Mouse (Mus musculus) embryonic facial prominence, embryonic 13.5 days (tissue): ENCODE results near the gene Mtch1. TPM values are rescaled to one million over a fixed set of nuclear protein-coding genes. Genes with fewer than 3 reads are reported as not detected.

Source experiments
- ATAC-seq: fragments of 200-750 bp; cut with Nextera tagmentation; 2 replicates; pipeline ENCODE4 v1.8.0; 2017; ENCODE audit warnings: low read depth; ENCODE audit not compliant: insufficient number of reproducible peaks, insufficient read depth, low FRiP score, low TSS enrichment
- H3K27ac ChIP-seq: fragments of 300-500 bp; sonication (generic); 2 replicates; pipeline ENCODE4 v1.5.1; 2015; ENCODE audit warnings: moderate library complexity, mild to moderate bottlenecking, inconsistent platforms
- H3K27me3 ChIP-seq: fragments of 300-500 bp; sonication (generic); 2 replicates; pipeline ENCODE4 v1.6.1; 2015; ENCODE audit warnings: mild to moderate bottlenecking, inconsistent platforms
- H3K36me3 ChIP-seq: fragments of 300-500 bp; sonication (generic); 2 replicates; pipeline ENCODE4 v1.6.1; 2015; ENCODE audit warnings: mild to moderate bottlenecking, inconsistent platforms
- H3K4me1 ChIP-seq: fragments of 300-500 bp; sonication (generic); 2 replicates; pipeline ENCODE4 v1.6.1; 2015; ENCODE audit warnings: inconsistent platforms
- H3K4me2 ChIP-seq: fragments of 300-500 bp; sonication (generic); 2 replicates; pipeline ENCODE4 v1.6.1; 2015; ENCODE audit warnings: moderate library complexity, mild to moderate bottlenecking, inconsistent platforms
- H3K4me3 ChIP-seq: fragments of 300-500 bp; sonication (generic); 2 replicates; pipeline ENCODE4 v1.5.1; 2015; ENCODE audit warnings: mild to moderate bottlenecking, inconsistent platforms
- H3K9ac ChIP-seq: fragments of 300-500 bp; sonication (generic); 2 replicates; pipeline ENCODE4 v1.6.1; 2015; ENCODE audit warnings: mild to moderate bottlenecking, inconsistent platforms
- H3K9me3 ChIP-seq: fragments of 300-500 bp; sonication (generic); 2 replicates; pipeline ENCODE4 v1.6.1; 2016; ENCODE audit warnings: inconsistent platforms
- WGBS: fragments of 180-500 bp; shearing (Covaris S2); methylation state at CpG from one replicate; pipeline ENCODE4 v1.1.7; 2015; ENCODE audit warnings: mixed read lengths; 5-methylcytosine and 5-hydroxymethylcytosine counted together
- polyA plus RNA-seq: library from polyadenylated mRNA; unstranded; fragments of >200 nt; fragmentation: Nextera tagmentation; extraction: Ambion mirVana; gene quantifications from 2 replicates; pipeline ENCODE4 v1.2.1, GENCODE M21; 2015

The Mtch1 gene
- polyA plus RNA-seq, 1 experiment from 2014 or later, result 299 TPM

GRCm38 (mm10) chr17:29383923-29384322 lies 36.2 kb upstream of the Mtch1 start:
- no peak overlapping the region for H3K4me3 ChIP-seq
- no peak overlapping the region for H3K27ac ChIP-seq
- H3K36me3 ChIP-seq, result no peaks in the 10 kb centered on the region
- no peak overlapping the region for H3K4me2 ChIP-seq
- WGBS, result 78% methylated on average over 9 of the region's 9 CpGs
- H3K4me1 ChIP-seq, result peaks cover 7% of the 10 kb centered on the region
- no peak for ATAC-seq
- no peaks in the 10 kb centered on the region for H3K9me3 ChIP-seq
- no peak overlapping the region for H3K9ac ChIP-seq
- H3K27me3 ChIP-seq, result no peaks in the 10 kb centered on the region

- Histone ChIP-seq H3K27me3 (no peaks in the 10 kb centered on the region), H3K27ac (no peak overlapping the region), H3K9ac (no peak overlapping the region), H3K4me2 (no peak overlapping the region), H3K9me3 (no peaks in the 10 kb centered on the region), H3K36me3 (no peaks in the 10 kb centered on the region), H3K4me3 (no peak overlapping the region), H3K4me1 (no peaks in the 10 kb centered on the region)
- whole genome bisulfite sequencing, result 62% methylated on average over 11 of the region's 11 CpGs
- no peak for ATAC-seq
These were observed 34.7 kb upstream of the Mtch1 start for GRCm38 (mm10) chr17:29382417-29382816.

GRCm38 (mm10) chr17:29381472-29381871 lies 33.7 kb upstream of the Mtch1 start:
- Histone ChIP-seq H3K4me3 (no peak overlapping the region), H3K4me1 (no peaks in the 10 kb centered on the region), H3K36me3 (no peaks in the 10 kb centered on the region), H3K9ac (no peak overlapping the region), H3K9me3 (no peaks in the 10 kb centered on the region), H3K27me3 (no peaks in the 10 kb centered on the region), H3K27ac (no peak overlapping the region), H3K4me2 (no peak overlapping the region)
- ATAC-seq, result 0 out of 2 replicates have a peak, but pooled peaks have one; percentile 44
- 14% methylated on average over 7 of the region's 7 CpGs for WGBS

GRCm38 (mm10) chr17:29380241-29380640 lies 32.5 kb upstream of the Mtch1 start:
- H3K36me3 ChIP-seq, result no peaks in the 10 kb centered on the region
- ATAC-seq, result no peak
- no peaks in the 10 kb centered on the region for H3K4me1 ChIP-seq
- no peak overlapping the region for H3K4me3 ChIP-seq
- H3K9ac ChIP-seq, result no peak overlapping the region
- 73% methylated on average over 4 of the region's 4 CpGs for WGBS
- no peaks in the 10 kb centered on the region for H3K27me3 ChIP-seq
- no peak overlapping the region for H3K4me2 ChIP-seq
- H3K9me3 ChIP-seq, result no peaks in the 10 kb centered on the region
- H3K27ac ChIP-seq, result no peak overlapping the region

- H3K27me3 ChIP-seq, result no peaks in the 10 kb centered on the region
- no peak overlapping the region for H3K4me3 ChIP-seq
- no peaks in the 10 kb centered on the region for H3K9me3 ChIP-seq
- H3K9ac ChIP-seq, result no peak overlapping the region
- H3K27ac ChIP-seq, result no peak overlapping the region
- no peaks in the 10 kb centered on the region for H3K36me3 ChIP-seq
- H3K4me2 ChIP-seq, result no peak overlapping the region
- no peak for ATAC-seq
- no peaks in the 10 kb centered on the region for H3K4me1 ChIP-seq
- 71% methylated on average over 8 of the region's 8 CpGs for WGBS
These were observed 30.3 kb upstream of the Mtch1 start for GRCm38 (mm10) chr17:29378056-29378455.

- Histone ChIP-seq H3K36me3 (no peaks in the 10 kb centered on the region), H3K4me3 (no peak overlapping the region), H3K9ac (no peak overlapping the region), H3K27me3 (no peaks in the 10 kb centered on the region), H3K4me2 (no peak overlapping the region), H3K4me1 (0 out of 2 replicates have a peak, but pooled peaks cover 4% of the 10 kb centered on the region), H3K9me3 (no peaks in the 10 kb centered on the region), H3K27ac (no peak overlapping the region)
- WGBS, result 71% methylated on average over 10 of the region's 10 CpGs
- no peak for ATAC-seq
These were observed 28.1 kb upstream of the Mtch1 start for GRCm38 (mm10) chr17:29375871-29376270.

- no peaks in the 10 kb centered on the region for H3K36me3 ChIP-seq
- peaks cover 6% of the 10 kb centered on the region; the same call in 1 of the 2 replicates for H3K27me3 ChIP-seq
- peak overlapping the region; percentile 51 for H3K9ac ChIP-seq
- WGBS, result 6% methylated on average over 5 of the region's 5 CpGs
- ATAC-seq, result no peak
- peaks cover 15% of the 10 kb centered on the region; the same call in 1 of the 2 replicates for H3K4me1 ChIP-seq
- no peaks in the 10 kb centered on the region for H3K9me3 ChIP-seq
- H3K27ac ChIP-seq, result no peak overlapping the region
- no peak overlapping the region for H3K4me3 ChIP-seq
- H3K4me2 ChIP-seq, result no peak overlapping the region
These were observed 23.4 kb upstream of the Mtch1 start for GRCm38 (mm10) chr17:29370984-29371723.

GRCm38 (mm10) chr17:29368726-29369125 lies 21.0 kb upstream of the Mtch1 start:
- H3K27me3 ChIP-seq, result peaks cover 6% of the 10 kb centered on the region; the same call in 1 of the 2 replicates
- H3K4me2 ChIP-seq, result peak overlapping the region; percentile 45
- peaks cover 15% of the 10 kb centered on the region; the same call in 1 of the 2 replicates for H3K4me1 ChIP-seq
- no peaks in the 10 kb centered on the region for H3K36me3 ChIP-seq
- peak overlapping the region; percentile 24 for H3K4me3 ChIP-seq
- H3K9me3 ChIP-seq, result no peaks in the 10 kb centered on the region
- ATAC-seq, result no peak
- no peak overlapping the region for H3K27ac ChIP-seq
- WGBS, result 14% methylated on average over 7 of the region's 7 CpGs
- peak overlapping the region; percentile 44; the same call in 1 of the 2 replicates for H3K9ac ChIP-seq

- H3K27ac ChIP-seq, result no peak overlapping the region
- no peak overlapping the region for H3K9ac ChIP-seq
- H3K4me2 ChIP-seq, result no peak overlapping the region
- H3K27me3 ChIP-seq, result peaks cover 6% of the 10 kb centered on the region; the same call in 1 of the 2 replicates
- H3K4me3 ChIP-seq, result no peak overlapping the region
- ATAC-seq, result no peak
- 83% methylated on average over 13 of the region's 13 CpGs for WGBS
- H3K4me1 ChIP-seq, result peaks cover 10% of the 10 kb centered on the region; the same call in 1 of the 2 replicates
- no peaks in the 10 kb centered on the region for H3K36me3 ChIP-seq
- H3K9me3 ChIP-seq, result no peaks in the 10 kb centered on the region
These were observed 17.4 kb upstream of the Mtch1 start for GRCm38 (mm10) chr17:29365105-29365621.

- Histone ChIP-seq H3K4me1 (no peaks in the 10 kb centered on the region), H3K27me3 (peaks cover 6% of the 10 kb centered on the region; the same call in 1 of the 2 replicates), H3K4me2 (no peak overlapping the region), H3K9me3 (no peaks in the 10 kb centered on the region), H3K36me3 (no peaks in the 10 kb centered on the region), H3K9ac (no peak overlapping the region), H3K27ac (no peak overlapping the region), H3K4me3 (no peak overlapping the region)
- 81% methylated on average over 8 of the region's 8 CpGs for WGBS
- ATAC-seq, result no peak
These were observed 15.4 kb upstream of the Mtch1 start for GRCm38 (mm10) chr17:29363109-29363508.

- no peak overlapping the region for H3K9ac ChIP-seq
- WGBS, result 45% methylated on average over 8 of the region's 8 CpGs
- ATAC-seq, result no peak
These were observed 14.4 kb upstream of the Mtch1 start for GRCm38 (mm10) chr17:29361982-29362691.

More at GRCm38 (mm10) chr17:29361982-29362691, 14.4 kb upstream of the Mtch1 start:
- Histone ChIP-seq H3K27ac (no peak overlapping the region), H3K4me3 (no peak overlapping the region), H3K9me3 (no peaks in the 10 kb centered on the region), H3K36me3 (no peaks in the 10 kb centered on the region), H3K4me2 (no peak overlapping the region), H3K27me3 (no peaks in the 10 kb centered on the region), H3K4me1 (peaks cover 2% of the 10 kb centered on the region; the same call in 1 of the 2 replicates)
